Mouse (Mus musculus): ENCODE data around the gene Rfesd. TPM values are rescaled to one million over a fixed set of nuclear protein-coding genes. Genes with fewer than 3 reads are reported as not detected.

Rfesd gene
- polyA plus RNA-seq (2015; fragmentation: Nextera tagmentation; extraction: Ambion mirVana) = 91.8 and 115 TPM in 2 replicates

DNA sequence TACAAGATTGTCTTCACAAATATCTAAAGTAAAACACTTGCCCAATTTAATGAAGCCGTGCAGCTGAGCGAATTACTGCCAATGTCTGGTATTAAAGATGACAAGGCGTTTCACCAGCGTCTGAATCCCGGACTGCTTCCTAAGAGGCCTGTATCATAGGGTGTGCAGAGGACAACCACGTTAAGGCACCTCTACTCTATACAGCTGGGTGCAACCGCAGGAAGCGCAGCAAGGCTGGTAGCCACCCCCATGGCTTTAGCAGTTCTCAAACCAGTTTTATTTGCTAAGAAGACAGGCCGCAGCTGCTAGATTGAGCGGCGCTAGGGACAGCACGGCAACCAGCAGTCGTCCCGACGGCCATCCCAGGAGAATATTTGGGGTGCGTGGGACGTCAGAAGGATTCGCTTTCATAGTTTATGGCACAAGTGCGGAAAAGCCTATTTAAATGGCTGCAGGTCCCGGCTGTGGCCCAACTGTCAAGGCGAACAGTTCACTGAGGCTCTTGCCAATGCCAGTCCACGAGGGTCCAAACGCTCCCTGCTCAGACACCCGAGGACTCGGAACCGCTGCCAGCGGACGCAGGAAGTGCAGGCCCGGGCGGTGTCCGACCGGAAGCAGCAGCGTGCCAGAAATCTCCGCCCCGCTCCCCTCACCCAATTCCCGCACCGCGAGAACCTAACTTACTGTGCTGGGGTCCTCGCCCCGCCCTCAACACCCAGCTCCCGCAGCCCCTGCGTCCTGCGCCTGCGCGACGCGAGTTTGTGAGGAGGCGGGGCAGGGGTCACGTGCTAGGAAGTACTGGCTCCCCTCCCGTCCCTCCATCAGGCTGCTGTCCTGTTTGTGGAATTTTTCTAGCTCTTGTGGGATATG is at the start of gene Rfesd:
Gene Rfesd (minus strand): TSS at position 746 of the 870 bp plus-strand sequence.

GRCm38 (mm10) chr13:76056896-76057266 is 38.4 kb upstream of the Rfesd start, which contains the start of gene Gpr150:
Gpr150 (minus strand) TSS chr13:76056996.

DNA sequence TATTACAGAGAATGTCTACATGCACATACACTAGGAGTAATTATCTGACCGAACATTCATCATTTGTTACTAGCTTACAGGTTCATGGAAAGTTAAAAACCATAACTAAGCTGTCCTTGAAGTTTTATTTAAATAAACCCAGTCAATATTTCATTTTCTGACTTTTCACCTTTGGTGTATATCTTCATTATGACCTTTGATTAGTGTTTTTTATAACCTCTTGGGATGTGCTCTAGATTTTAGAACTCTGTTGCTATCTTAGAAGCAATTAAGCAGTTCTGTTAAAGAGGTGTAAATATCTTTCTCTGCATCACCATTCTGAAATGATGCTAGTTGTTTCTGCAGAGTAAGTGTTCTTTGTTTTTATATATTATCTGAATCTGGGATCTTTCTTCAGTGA is 51.7 kb downstream of the Rfesd start, which contains the start of gene Spata9:
Gene Spata9 (plus strand): TSS at position 301 of the 400 bp plus-strand sequence.

Other genes starting within 250 kb of the Rfesd start
- 64.1 and 89.8 TPM in 2 replicates for gene Glrx, start 178.9 kb downstream of the Rfesd start, polyA plus RNA-seq (2015; fragmentation: Nextera tagmentation; extraction: Ambion mirVana)
- 7.0 and 7.9 TPM in 2 replicates for gene Rhobtb3, start 74.8 kb downstream of the Rfesd start, polyA plus RNA-seq (2015; fragmentation: Nextera tagmentation; extraction: Ambion mirVana)
- 0.36 and 0.43 TPM in 2 replicates for gene Spata9, start 51.6 kb downstream of the Rfesd start, polyA plus RNA-seq (2015; fragmentation: Nextera tagmentation; extraction: Ambion mirVana)
- gene Gpr150, start 38.3 kb upstream of the Rfesd start, polyA plus RNA-seq (2015; fragmentation: Nextera tagmentation; extraction: Ambion mirVana) = 0.95 and 1.6 TPM in 2 replicates
- 4.1 and 5.3 TPM in 2 replicates for gene Arsk, start 79.9 kb upstream of the Rfesd start, polyA plus RNA-seq (2015; fragmentation: Nextera tagmentation; extraction: Ambion mirVana)
- gene Ttc37, start 80.0 kb upstream of the Rfesd start, polyA plus RNA-seq (2015; fragmentation: Nextera tagmentation; extraction: Ambion mirVana) = 6.0 and 6.7 TPM in 2 replicates

All from spleen, postnatal 0 days (tissue).